Mouse (Mus musculus) spleen, adult 2 months (tissue): Measurements from ENCODE around the gene Tbc1d32.

Experiments used
- CTCF ChIP-seq: fragments of 200-500 bp; IDR thresholded peaks from 2 replicates; pipeline ENCODE4 v1.5.1; 2011; ENCODE audit warnings: mild to moderate bottlenecking, inconsistent platforms; ENCODE audit not compliant: insufficient read depth, insufficient read length, insufficient replicate concordance; ENCODE audit errors: extremely low read depth
- POLR2A ChIP-seq: fragments of 200-500 bp; IDR thresholded peaks from 2 replicates; pipeline ENCODE4 v1.6.1; 2011; ENCODE audit warnings: low read depth, low read length, inconsistent platforms

GRCm38 (mm10) chr10:56227771-56228275, 666 bp downstream of the Tbc1d32 start:
- TF ChIP-seq CTCF (no peak), POLR2A (no peak)
